Mouse (Mus musculus) E14TG2a.4 (cell line): ENCODE data around the gene H2-Oa.

Experiments
- CTCF ChIP-seq: conservative IDR thresholded peaks from 2 replicates; pipeline ENCODE4 v1.5.1; 2014; ENCODE audit warnings: low read length
- POU5F1 ChIP-seq: IDR thresholded peaks from 2 replicates; pipeline ENCODE4 v1.6.1; 2014; ENCODE audit warnings: low read length, borderline replicate concordance

DNA sequence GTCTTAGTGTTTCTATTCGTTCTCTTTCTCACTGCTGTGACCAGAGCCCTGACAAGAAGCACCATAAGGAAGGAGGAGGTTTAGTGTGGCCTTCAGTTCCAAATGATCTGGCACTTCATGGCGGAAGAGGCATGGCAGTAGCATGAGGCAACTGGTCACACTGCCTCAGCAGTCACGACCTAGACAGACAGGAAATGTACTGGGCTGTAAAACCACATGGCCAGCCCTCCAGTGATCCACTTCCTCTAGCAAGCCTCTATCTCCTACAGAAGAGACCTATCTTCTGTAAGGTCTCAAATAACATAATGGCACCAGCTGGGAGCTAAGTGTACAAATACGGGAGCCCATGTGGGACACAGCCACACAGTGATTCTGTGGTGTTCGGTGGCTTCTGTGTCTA, 20.0 kb upstream of the H2-Oa start:
- no peak for TF ChIP-seq CTCF
- no peak for TF ChIP-seq POU5F1
